Mouse (Mus musculus) lung, postnatal 0 days (tissue): ENCODE measurements at regions not wholly inside any gene's neighbourhood (a gene's known extent, or its start where the extent isn't known, plus 50 kb on each side); places are given as distances from the start of the nearest gene placed in this dataset.

Source experiments
- ATAC-seq: fragments of 200-750 bp; cut with Nextera tagmentation; 2 replicates; pipeline ENCODE4 v1.8.0; 2017; ENCODE audit warnings: moderate library complexity
- DNase-seq: peaks from one replicate; pipeline ENCODE4 v3.0.0-alpha.2; 2016; ENCODE audit warnings: low spot score
- H3K27ac ChIP-seq: fragments of 300-500 bp; sonication (generic); 2 replicates; pipeline ENCODE4 v1.5.1; 2014; ENCODE audit warnings: antibody characterized with exemption, mild to moderate bottlenecking, low read length, mixed read lengths
- H3K27me3 ChIP-seq: fragments of 300-500 bp; sonication (generic); replicated peaks from 2 replicates; pipeline ENCODE4 v1.6.1; 2014; ENCODE audit warnings: low read length, mixed read lengths; ENCODE audit not compliant: insufficient read depth
- H3K36me3 ChIP-seq: fragments of 300-500 bp; sonication (generic); 2 replicates; pipeline ENCODE4 v1.6.1; 2014; ENCODE audit warnings: low read length, mixed read lengths; ENCODE audit not compliant: insufficient read depth
- H3K4me1 ChIP-seq: fragments of 300-500 bp; sonication (generic); 2 replicates; pipeline ENCODE4 v1.6.1; 2014; ENCODE audit warnings: antibody characterized with exemption, low read depth, low read length, mixed read lengths; ENCODE audit not compliant: insufficient read depth
- H3K4me2 ChIP-seq: fragments of 300-500 bp; sonication (generic); replicated peaks from 2 replicates; pipeline ENCODE4 v1.6.1; 2014; ENCODE audit warnings: low read depth, mild to moderate bottlenecking, low read length, moderate library complexity, mixed read lengths
- H3K4me3 ChIP-seq: fragments of 300-500 bp; sonication (generic); 2 replicates; pipeline ENCODE4 v1.5.1; 2014; ENCODE audit warnings: low read depth, low read length
- H3K9ac ChIP-seq: fragments of 300-500 bp; sonication (generic); replicated peaks from 2 replicates; pipeline ENCODE4 v1.6.1; 2014; ENCODE audit warnings: low read depth, mild to moderate bottlenecking
- H3K9me3 ChIP-seq: fragments of 300-500 bp; sonication (generic); 2 replicates; pipeline ENCODE4 v1.6.1; 2016; ENCODE audit warnings: low read length, mixed read lengths
- CTCF ChIP-seq: IDR thresholded peaks from 2 replicates; pipeline ENCODE4 v1.5.1; 2016; ENCODE audit warnings: antibody characterized with exemption, mild to moderate bottlenecking
- EP300 ChIP-seq: IDR thresholded peaks from 2 replicates; pipeline ENCODE4 v1.6.1; 2016; ENCODE audit warnings: antibody characterized with exemption, mild to moderate bottlenecking, control low read depth
- WGBS: fragments of 180-500 bp; shearing (Covaris S2); extraction: QIAGEN DNeasy Blood & Tissue Kit; methylation state at CpG from one replicate; pipeline ENCODE4 v1.1.7; 2014; 5-methylcytosine and 5-hydroxymethylcytosine counted together

GRCm38 (mm10) chr2:128304063-128304712 lies 178.3 kb downstream of the Bcl2l11 start:
- TF ChIP-seq EP300 (no peak), CTCF (no peak)
- no peak overlapping the region for H3K9ac ChIP-seq
- H3K4me2 ChIP-seq: no peak overlapping the region
- WGBS: 42% methylated on average over 12 of the region's 12 CpGs
- ATAC-seq: no peak
- H3K4me1 ChIP-seq: no peaks in the 10 kb centered on the region; the same call in 1 of the 2 replicates
- no peaks in the 10 kb centered on the region for H3K36me3 ChIP-seq
- H3K4me3 ChIP-seq: no peak overlapping the region
- no peak for DNase-seq
- H3K27ac ChIP-seq: no peak overlapping the region
- no peaks in the 10 kb centered on the region for H3K27me3 ChIP-seq
- no peaks in the 10 kb centered on the region for H3K9me3 ChIP-seq

- Histone ChIP-seq H3K36me3 (no peaks in the 10 kb centered on the region), H3K9ac (no peak overlapping the region), H3K4me3 (no peak overlapping the region), H3K4me2 (no peak overlapping the region), H3K27me3 (no peaks in the 10 kb centered on the region), H3K4me1 (no peaks in the 10 kb centered on the region; the same call in 1 of the 2 replicates), H3K9me3 (no peaks in the 10 kb centered on the region), H3K27ac (no peak overlapping the region)
- WGBS: 50% methylated on average over 6 of the region's 6 CpGs
- TF ChIP-seq EP300: no peak
- no peak for TF ChIP-seq CTCF
- no peak for ATAC-seq
- DNase-seq: no peak
These were observed 180.9 kb downstream of the Bcl2l11 start for GRCm38 (mm10) chr2:128306693-128307092.

DNA sequence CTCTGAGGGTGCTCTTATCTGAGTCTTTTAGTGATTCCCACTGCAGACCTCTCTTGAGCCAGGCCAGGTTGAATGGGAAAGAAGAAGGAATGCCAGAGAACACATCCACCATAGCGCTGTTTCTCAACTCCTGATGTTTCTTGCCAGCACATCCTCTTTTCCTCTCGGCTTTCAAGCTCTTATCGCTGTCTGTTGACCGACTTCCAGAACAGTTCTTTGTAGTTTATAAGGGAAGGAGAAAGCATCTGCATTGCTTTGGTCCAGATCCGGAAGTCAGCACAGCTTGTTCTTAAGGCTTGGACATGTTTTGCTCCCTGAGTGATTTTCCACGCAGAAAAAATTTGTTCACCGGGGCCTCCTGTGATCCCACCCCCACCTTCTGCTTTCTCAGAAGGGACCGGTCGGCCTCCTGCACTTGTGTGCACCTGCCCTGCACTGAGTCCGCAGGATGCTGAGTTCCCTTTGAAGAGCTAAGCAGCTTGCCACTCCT lies 183.7 kb downstream of the Bcl2l11 start:
- Histone ChIP-seq H3K27me3 (no peaks in the 10 kb centered on the region), H3K9ac (no peak overlapping the region), H3K4me1 (peaks cover 4% of the 10 kb centered on the region; the same call in 1 of the 2 replicates), H3K9me3 (no peaks in the 10 kb centered on the region), H3K4me3 (no peak overlapping the region), H3K36me3 (no peaks in the 10 kb centered on the region), H3K4me2 (no peak overlapping the region), H3K27ac (no peak overlapping the region)
- TF ChIP-seq CTCF: no peak
- TF ChIP-seq EP300: no peak
- no peak for DNase-seq
- WGBS: 23% methylated on average over 10 of the region's 10 CpGs
- 0 out of 2 replicates have a peak, but pooled peaks have one; percentile 8 for ATAC-seq

GRCm38 (mm10) chr2:128310081-128310480 lies 184.2 kb downstream of the Bcl2l11 start:
- 0 out of 2 replicates have a peak, but pooled peaks have one; percentile 26 for ATAC-seq

GRCm38 (mm10) chr2:128312084-128312594 lies 186.3 kb downstream of the Bcl2l11 start:
- Histone ChIP-seq H3K4me1 (peaks cover 4% of the 10 kb centered on the region; the same call in 1 of the 2 replicates), H3K27me3 (no peaks in the 10 kb centered on the region), H3K9ac (no peak overlapping the region), H3K36me3 (no peaks in the 10 kb centered on the region), H3K9me3 (no peaks in the 10 kb centered on the region), H3K4me2 (peak overlapping the region; percentile 43), H3K27ac (no peak overlapping the region), H3K4me3 (no peak overlapping the region; the same call in 1 of the 2 replicates)
- ATAC-seq: peak; percentile 67; the same call in 1 of the 2 replicates
- peak; percentile 79 for DNase-seq
- TF ChIP-seq CTCF: no peak
- no peak for TF ChIP-seq EP300
- 6% methylated on average over 14 of the region's 14 CpGs for WGBS

More at GRCm38 (mm10) chr2:128310081-128310480, 184.2 kb downstream of the Bcl2l11 start:
- Histone ChIP-seq H3K27me3 (no peaks in the 10 kb centered on the region), H3K4me2 (no peak overlapping the region), H3K9ac (no peak overlapping the region), H3K4me3 (no peak overlapping the region), H3K9me3 (no peaks in the 10 kb centered on the region), H3K27ac (no peak overlapping the region), H3K4me1 (peaks cover 4% of the 10 kb centered on the region; the same call in 1 of the 2 replicates), H3K36me3 (no peaks in the 10 kb centered on the region)
- TF ChIP-seq EP300 (no peak), CTCF (no peak)
- WGBS: 18% methylated on average over 5 of the region's 5 CpGs
- DNase-seq: peak; percentile 78

GRCm38 (mm10) chr2:128312659-128313581 lies 187.1 kb downstream of the Bcl2l11 start:
- no peak overlapping the region for H3K4me3 ChIP-seq
- peak; percentile 49; the same call in 1 of the 2 replicates for ATAC-seq
- no peak for DNase-seq
- peak overlapping the region; percentile 43 for H3K4me2 ChIP-seq
- H3K4me1 ChIP-seq: peaks cover 4% of the 10 kb centered on the region; the same call in 1 of the 2 replicates
- no peaks in the 10 kb centered on the region for H3K9me3 ChIP-seq
- no peak overlapping the region for H3K27ac ChIP-seq
- 61% methylated on average over 12 of the region's 12 CpGs for WGBS
- no peak overlapping the region for H3K9ac ChIP-seq
- TF ChIP-seq CTCF: no peak
- no peak for TF ChIP-seq EP300
- H3K27me3 ChIP-seq: no peaks in the 10 kb centered on the region
- H3K36me3 ChIP-seq: no peaks in the 10 kb centered on the region
